Mouse (Mus musculus) cerebellum, adult 9-11 months (tissue): ENCODE measurements around the gene Jrkl.
A peak's percentile ranks its signal among the peaks of the same experiment; 100 is the strongest.

Experiments used
- DNase-seq: peaks from one replicate; pipeline ENCODE4 v3.0.0; 2022

Gene Jrkl

GRCm38 (mm10) chr9:13245481-13245880, at the start of gene Jrkl:
Gene Jrkl, minus strand, starts transcription at chr9:13245829.
- peak; percentile 70 for DNase-seq

- no peak for DNase-seq
Measured at GRCm38 (mm10) chr9:13287482-13287881, 41.9 kb upstream of the Jrkl start.

- DNase-seq = no peak
Measured at GRCm38 (mm10) chr9:13273219-13273618, 27.6 kb upstream of the Jrkl start.

- DNase-seq = no peak
Measured at GRCm38 (mm10) chr9:13260980-13261379, 15.4 kb upstream of the Jrkl start.

- DNase-seq = no peak
Measured at GRCm38 (mm10) chr9:13258173-13258572, 12.5 kb upstream of the Jrkl start.

- no peak for DNase-seq
Measured at GRCm38 (mm10) chr9:13256726-13257125, 11.1 kb upstream of the Jrkl start.

GRCm38 (mm10) chr9:13251251-13251650, 5.6 kb upstream of the Jrkl start:
- DNase-seq = no peak

- no peak for DNase-seq
Measured at GRCm38 (mm10) chr9:13248104-13248503, 2.5 kb upstream of the Jrkl start.

- DNase-seq = peak; percentile 94
Measured at GRCm38 (mm10) chr9:13246815-13247638, 1.4 kb upstream of the Jrkl start, which contains the start of gene Ccdc82. Gene Ccdc82, plus strand, starts transcription at chr9:13246955.

- no peak for DNase-seq
Measured at GRCm38 (mm10) chr9:13242321-13242720, 3.3 kb downstream of the Jrkl start.

- no peak for DNase-seq
Measured at GRCm38 (mm10) chr9:13231545-13232216, 13.9 kb downstream of the Jrkl start.

GRCm38 (mm10) chr9:13230553-13230952, 15.1 kb downstream of the Jrkl start:
- no peak for DNase-seq

GRCm38 (mm10) chr9:13225872-13226271, 19.8 kb downstream of the Jrkl start:
- no peak for DNase-seq

GRCm38 (mm10) chr9:13206369-13206768, 39.3 kb downstream of the Jrkl start:
- no peak for DNase-seq

- DNase-seq = no peak
Measured at GRCm38 (mm10) chr9:13203681-13204080, 41.9 kb downstream of the Jrkl start.

GRCm38 (mm10) chr9:13203109-13203508, 42.5 kb downstream of the Jrkl start:
- DNase-seq = no peak

GRCm38 (mm10) chr9:13200079-13200478, 45.5 kb downstream of the Jrkl start:
- DNase-seq = no peak

GRCm38 (mm10) chr9:13195762-13196161, 49.9 kb downstream of the Jrkl start:
- DNase-seq = no peak

GRCm38 (mm10) chr9:13195268-13195667, 50.4 kb downstream of the Jrkl start:
- DNase-seq = no peak

GRCm38 (mm10) chr9:13194619-13195018, 51.0 kb downstream of the Jrkl start:
- DNase-seq = no peak
